Mouse (Mus musculus) heart, embryonic 15.5 days (tissue): ENCODE measurements around the gene Srp14. TPM values are rescaled to one million over a fixed set of nuclear protein-coding genes. Genes with fewer than 3 reads are reported as not detected.

ENCODE experiments used
- ATAC-seq: fragments of 200-750 bp; cut with Nextera tagmentation; replicated peaks from 2 replicates; pipeline ENCODE4 v1.8.0; 2017; ENCODE audit warnings: low read depth, moderate TSS enrichment; ENCODE audit not compliant: insufficient number of reproducible peaks, insufficient read depth, low FRiP score
- H3K27ac ChIP-seq: fragments of 300-500 bp; sonication (generic); 2 replicates; pipeline ENCODE4 v1.5.1; 2015; ENCODE audit warnings: mild to moderate bottlenecking, inconsistent platforms
- H3K27me3 ChIP-seq: fragments of 300-500 bp; sonication (generic); 2 replicates; pipeline ENCODE4 v1.6.1; 2015; ENCODE audit warnings: inconsistent platforms
- H3K36me3 ChIP-seq: fragments of 300-500 bp; sonication (generic); 2 replicates; pipeline ENCODE4 v1.6.1; 2015; ENCODE audit warnings: mild to moderate bottlenecking, inconsistent platforms
- H3K4me1 ChIP-seq: fragments of 300-500 bp; sonication (generic); replicated peaks from 2 replicates; pipeline ENCODE4 v1.6.1; 2015; ENCODE audit warnings: inconsistent platforms
- H3K4me2 ChIP-seq: fragments of 300-500 bp; sonication (generic); 2 replicates; pipeline ENCODE4 v1.6.1; 2015; ENCODE audit warnings: inconsistent platforms, mild to moderate bottlenecking, moderate library complexity
- H3K4me3 ChIP-seq: fragments of 300-500 bp; sonication (generic); 2 replicates; pipeline ENCODE4 v1.5.1; 2015; ENCODE audit warnings: mild to moderate bottlenecking, inconsistent platforms
- H3K9ac ChIP-seq: fragments of 300-500 bp; sonication (generic); 2 replicates; pipeline ENCODE4 v1.6.1; 2015; ENCODE audit warnings: mild to moderate bottlenecking, inconsistent platforms
- H3K9me3 ChIP-seq: fragments of 300-500 bp; sonication (generic); replicated peaks from 2 replicates; pipeline ENCODE4 v1.6.1; 2016; ENCODE audit warnings: inconsistent platforms
- WGBS: fragments of 180-500 bp; shearing (Covaris S2); methylation state at CpG from one replicate; pipeline ENCODE4 v1.1.7; 2015; ENCODE audit warnings: mixed read lengths; 5-methylcytosine and 5-hydroxymethylcytosine counted together
- polyA plus RNA-seq: library from polyadenylated mRNA; unstranded; fragments of >200 nt; fragmentation: Nextera tagmentation; extraction: Ambion mirVana; gene quantifications from 2 replicates; pipeline ENCODE4 v1.2.1, GENCODE M21; 2015

Gene Srp14
- polyA plus RNA-seq, 1 experiment from 2014 or later, result 194 TPM

DNA sequence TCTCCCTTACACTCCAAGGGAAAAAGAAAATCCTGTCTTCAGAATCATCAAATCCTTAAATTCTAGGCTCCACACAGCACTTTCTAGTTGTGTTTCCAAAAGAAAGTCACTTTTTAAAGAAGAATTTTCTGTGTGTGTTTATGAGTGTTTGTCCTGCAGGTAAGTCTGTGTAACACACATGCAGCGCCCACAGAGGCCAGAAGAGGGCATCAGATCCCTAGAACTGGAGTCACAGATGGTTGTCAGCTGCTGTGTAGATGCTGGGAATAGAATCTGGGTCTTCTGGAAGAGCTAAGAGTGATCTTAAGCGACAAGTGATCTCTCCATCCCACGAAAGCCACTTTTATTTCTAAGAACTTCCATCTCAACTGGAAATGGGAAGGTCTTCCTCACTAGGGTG is 8.3 kb upstream of the Srp14 start:
- ATAC-seq, result no peak
- Histone ChIP-seq H3K36me3 (no peaks in the 10 kb centered on the region), H3K9me3 (no peaks in the 10 kb centered on the region), H3K27me3 (no peaks in the 10 kb centered on the region), H3K4me2 (no peak overlapping the region), H3K4me1 (peaks cover 20% of the 10 kb centered on the region), H3K27ac (no peak overlapping the region), H3K4me3 (no peak overlapping the region), H3K9ac (no peak overlapping the region)
- WGBS, result 70% methylated on average over 3 of the region's 3 CpGs

GRCm38 (mm10) chr2:118486933-118487332 is 7.4 kb upstream of the Srp14 start:
- no peak for ATAC-seq

DNA sequence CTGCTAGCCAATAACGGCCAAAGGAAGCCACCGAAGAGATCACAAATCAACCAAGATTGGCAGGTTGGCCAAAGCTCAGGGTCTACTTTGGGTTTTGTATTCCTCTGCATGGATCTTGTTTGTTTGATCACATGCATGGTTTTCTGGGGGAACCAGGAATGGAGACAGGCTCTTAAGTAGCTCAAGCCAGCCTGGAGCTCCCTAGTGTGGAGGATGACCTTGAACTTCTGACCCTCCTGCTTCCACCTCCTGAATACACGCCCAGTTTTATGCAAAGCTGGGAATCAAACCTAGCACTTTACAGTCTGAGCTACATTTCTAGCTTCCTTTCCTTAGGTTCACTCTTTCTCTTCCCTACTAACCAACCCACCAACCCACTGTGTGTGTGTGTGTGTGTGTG is 5.9 kb upstream of the Srp14 start:
- Histone ChIP-seq H3K4me2 (no peak overlapping the region), H3K4me1 (peaks cover 7% of the 10 kb centered on the region), H3K9me3 (no peaks in the 10 kb centered on the region), H3K27me3 (no peaks in the 10 kb centered on the region), H3K9ac (no peak overlapping the region), H3K27ac (no peak overlapping the region), H3K36me3 (no peaks in the 10 kb centered on the region), H3K4me3 (no peak overlapping the region)
- WGBS, result 77% methylated on average over 3 of the region's 3 CpGs
- ATAC-seq, result no peak

More at GRCm38 (mm10) chr2:118486933-118487332, 7.4 kb upstream of the Srp14 start:
- no peak overlapping the region for H3K9ac ChIP-seq
- no peak overlapping the region for H3K4me2 ChIP-seq
- no peak overlapping the region for H3K4me3 ChIP-seq
- H3K4me1 ChIP-seq, result peaks cover 19% of the 10 kb centered on the region
- no peaks in the 10 kb centered on the region for H3K36me3 ChIP-seq
- 16% methylated on average over 12 of the region's 12 CpGs for WGBS
- no peaks in the 10 kb centered on the region for H3K9me3 ChIP-seq
- no peak overlapping the region for H3K27ac ChIP-seq
- no peaks in the 10 kb centered on the region for H3K27me3 ChIP-seq

DNA sequence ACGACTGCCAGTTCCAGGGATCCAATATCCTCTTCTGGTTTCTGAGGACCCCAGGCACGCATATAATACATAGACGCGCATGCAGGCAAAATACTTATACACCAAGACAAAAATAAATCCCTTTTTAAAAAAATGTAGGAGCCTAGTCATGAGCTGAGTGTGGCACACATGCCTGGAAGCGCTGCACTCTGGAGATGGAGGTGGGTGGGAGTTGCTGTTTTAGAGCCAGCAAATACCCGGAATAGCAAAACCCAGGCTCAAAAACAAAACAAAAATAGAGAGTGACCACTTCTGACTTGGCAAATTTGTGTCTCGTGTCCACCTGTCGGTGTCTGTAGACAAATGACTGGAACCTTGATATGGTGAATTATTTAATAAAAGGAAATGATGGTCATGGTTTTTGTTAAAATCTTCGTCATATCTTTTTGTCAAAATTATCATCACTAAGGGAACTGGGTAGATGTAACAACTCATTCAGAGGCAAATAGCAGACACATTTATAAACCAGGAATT is 4.9 kb upstream of the Srp14 start:
- ATAC-seq, result no peak
- Histone ChIP-seq H3K4me1 (0 out of 2 replicates have a peak, but pooled peaks cover 2% of the 10 kb centered on the region), H3K4me2 (no peak overlapping the region), H3K36me3 (no peaks in the 10 kb centered on the region), H3K27me3 (no peaks in the 10 kb centered on the region), H3K9ac (no peak overlapping the region), H3K27ac (no peak overlapping the region), H3K9me3 (no peaks in the 10 kb centered on the region), H3K4me3 (no peak overlapping the region)
- 75% methylated on average over 9 of the region's 9 CpGs for WGBS

DNA sequence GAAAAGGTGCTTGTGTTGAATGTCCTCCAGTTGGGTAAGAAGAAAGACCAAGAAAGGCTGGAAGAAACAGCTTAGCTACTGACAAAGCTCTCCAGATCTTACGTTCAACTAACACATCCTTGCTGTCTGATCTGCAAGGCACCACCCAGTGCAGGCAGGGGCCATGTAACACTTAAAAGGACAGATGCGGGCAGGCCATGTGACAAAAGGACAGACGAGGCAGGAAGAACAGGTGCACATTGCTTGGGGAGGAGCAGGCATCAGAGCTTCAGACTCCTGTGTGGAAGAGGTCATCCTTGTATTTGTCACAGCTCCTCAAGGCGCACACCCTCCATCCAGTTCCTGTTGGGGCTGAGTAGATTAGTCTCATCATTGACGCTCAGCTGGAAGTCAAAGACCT is 3.5 kb upstream of the Srp14 start:
- H3K36me3 ChIP-seq, result no peaks in the 10 kb centered on the region
- no peak overlapping the region for H3K9ac ChIP-seq
- peaks cover 10% of the 10 kb centered on the region for H3K4me1 ChIP-seq
- no peaks in the 10 kb centered on the region for H3K27me3 ChIP-seq
- no peak for ATAC-seq
- H3K4me2 ChIP-seq, result no peak overlapping the region
- H3K9me3 ChIP-seq, result no peaks in the 10 kb centered on the region
- no peak overlapping the region for H3K4me3 ChIP-seq
- no peak overlapping the region for H3K27ac ChIP-seq
- 73% methylated on average over 5 of the region's 5 CpGs for WGBS

- Histone ChIP-seq H3K4me2 (no peak overlapping the region), H3K9me3 (no peaks in the 10 kb centered on the region), H3K4me1 (peaks cover 15% of the 10 kb centered on the region), H3K9ac (no peak overlapping the region), H3K4me3 (no peak overlapping the region), H3K27ac (no peak overlapping the region), H3K36me3 (peaks cover 12% of the 10 kb centered on the region), H3K27me3 (no peaks in the 10 kb centered on the region)
- 89% methylated on average over 7 of the region's 7 CpGs for WGBS
- ATAC-seq, result no peak
Observed at GRCm38 (mm10) chr2:118480886-118481285, 1.4 kb upstream of the Srp14 start.

DNA sequence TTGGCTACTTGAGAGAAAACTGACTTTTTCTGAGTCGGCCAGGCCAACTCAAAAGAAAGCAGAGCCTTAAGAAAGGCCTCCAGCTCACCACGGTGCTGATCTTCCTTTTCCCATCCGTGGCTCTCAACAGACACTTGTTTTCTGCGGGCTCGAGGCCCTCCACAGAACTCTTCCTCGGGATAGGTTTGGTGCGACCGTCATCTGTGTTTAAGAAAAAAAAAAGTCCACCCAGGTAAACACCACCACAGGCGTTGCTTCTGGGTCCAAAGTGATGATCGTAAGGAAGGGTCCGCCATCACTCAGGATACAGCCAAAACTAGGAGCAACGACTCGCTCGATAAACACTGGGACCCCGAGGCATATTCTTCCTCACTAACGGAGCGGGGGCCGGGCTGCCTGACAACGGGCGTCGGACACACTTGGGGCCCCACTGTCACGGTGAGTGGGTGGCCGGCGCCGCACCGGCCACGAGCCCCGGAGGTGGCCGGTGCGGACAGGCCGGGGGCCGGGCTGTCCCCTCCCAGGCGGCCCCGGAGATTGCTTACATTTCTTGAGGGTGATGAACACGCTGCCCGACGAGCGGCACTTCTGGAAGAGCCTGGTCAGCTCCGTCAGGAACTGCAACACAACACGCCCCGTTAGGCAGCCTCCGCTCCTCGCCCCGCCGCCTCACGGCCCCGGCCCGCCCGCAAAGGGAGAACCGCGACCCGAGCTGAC is 520 bp downstream of the Srp14 start:
- peak overlapping the region; percentile 89 for H3K27ac ChIP-seq
- H3K4me2 ChIP-seq, result peak overlapping the region; percentile 90
- peaks cover 23% of the 10 kb centered on the region for H3K36me3 ChIP-seq
- H3K4me1 ChIP-seq, result peaks cover 15% of the 10 kb centered on the region
- peak overlapping the region; percentile 96 for H3K9ac ChIP-seq
- peak overlapping the region; percentile 92 for H3K4me3 ChIP-seq
- H3K9me3 ChIP-seq, result no peaks in the 10 kb centered on the region
- H3K27me3 ChIP-seq, result no peaks in the 10 kb centered on the region
- peak; percentile 45 for ATAC-seq
- 3% methylated on average over 46 of the region's 52 CpGs for WGBS

- Histone ChIP-seq H3K27ac (no peak overlapping the region), H3K4me2 (no peak overlapping the region), H3K27me3 (no peaks in the 10 kb centered on the region), H3K9ac (no peak overlapping the region), H3K4me1 (no peaks in the 10 kb centered on the region), H3K36me3 (peaks cover 73% of the 10 kb centered on the region), H3K9me3 (no peaks in the 10 kb centered on the region), H3K4me3 (no peak overlapping the region)
- no peak for ATAC-seq
Observed at GRCm38 (mm10) chr2:118468354-118468753, 11.2 kb downstream of the Srp14 start.

GRCm38 (mm10) chr2:118466601-118467000 is 12.9 kb downstream of the Srp14 start:
- no peak overlapping the region for H3K9ac ChIP-seq
- WGBS, result 42% methylated on average over 1 of the region's 1 CpGs

DNA sequence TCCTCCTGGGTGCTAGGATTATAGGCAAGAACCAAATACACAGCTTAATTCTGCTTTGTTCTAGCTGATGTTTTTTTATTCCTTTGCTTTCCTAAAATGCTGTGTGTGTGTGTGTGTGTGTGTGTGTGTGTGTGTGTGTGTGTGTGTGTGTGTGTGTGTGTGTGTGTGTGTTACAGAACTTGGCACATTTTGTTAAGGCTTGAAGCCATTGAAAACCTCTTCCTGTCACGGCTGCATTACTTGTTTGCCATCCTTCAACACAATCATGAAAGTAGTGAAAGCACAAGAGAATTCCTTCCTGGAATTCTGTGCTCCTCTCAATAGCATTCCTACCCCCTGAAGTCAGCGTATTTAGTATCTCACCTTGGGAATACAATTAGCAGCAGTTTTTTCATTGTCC is 13.6 kb downstream of the Srp14 start:
- H3K4me1 ChIP-seq, result 0 out of 2 replicates have a peak, but pooled peaks cover 1% of the 10 kb centered on the region
- H3K4me2 ChIP-seq, result no peak overlapping the region
- peak overlapping the region; percentile 9; the same call in 1 of the 2 replicates for H3K27ac ChIP-seq
- ATAC-seq, result no peak
- no peaks in the 10 kb centered on the region for H3K9me3 ChIP-seq
- no peak overlapping the region for H3K9ac ChIP-seq
- 45% methylated on average over 2 of the region's 2 CpGs for WGBS
- H3K4me3 ChIP-seq, result no peak overlapping the region
- H3K36me3 ChIP-seq, result peaks cover 64% of the 10 kb centered on the region
- H3K27me3 ChIP-seq, result no peaks in the 10 kb centered on the region

More at GRCm38 (mm10) chr2:118466601-118467000, 12.9 kb downstream of the Srp14 start:
- Histone ChIP-seq H3K4me3 (no peak overlapping the region), H3K9me3 (no peaks in the 10 kb centered on the region), H3K36me3 (peaks cover 71% of the 10 kb centered on the region), H3K4me2 (no peak overlapping the region), H3K27me3 (no peaks in the 10 kb centered on the region), H3K27ac (peak overlapping the region; percentile 9; the same call in 1 of the 2 replicates), H3K4me1 (no peaks in the 10 kb centered on the region)
- ATAC-seq, result no peak

DNA sequence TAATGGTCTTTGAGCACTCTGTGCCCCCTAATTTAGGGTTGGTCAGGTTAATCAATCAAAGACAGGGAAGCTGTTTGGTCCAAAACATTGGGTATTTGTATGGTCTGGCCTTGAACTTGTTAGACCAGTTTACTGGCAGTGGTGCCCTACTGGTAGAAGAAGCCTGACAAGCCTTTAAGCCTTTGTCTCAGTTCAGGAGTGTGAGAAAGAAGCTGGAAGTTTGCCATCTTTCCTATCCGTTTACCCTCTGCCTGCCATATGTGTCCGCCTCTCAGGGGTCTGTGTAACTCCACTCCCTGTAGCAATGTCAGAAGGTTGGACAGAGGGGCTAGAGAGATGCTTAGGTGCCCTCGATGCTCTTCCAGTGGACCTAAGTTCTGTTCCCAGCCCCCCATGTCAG is 15.1 kb downstream of the Srp14 start:
- WGBS, result 69% methylated on average over 3 of the region's 3 CpGs
- ATAC-seq, result no peak

DNA sequence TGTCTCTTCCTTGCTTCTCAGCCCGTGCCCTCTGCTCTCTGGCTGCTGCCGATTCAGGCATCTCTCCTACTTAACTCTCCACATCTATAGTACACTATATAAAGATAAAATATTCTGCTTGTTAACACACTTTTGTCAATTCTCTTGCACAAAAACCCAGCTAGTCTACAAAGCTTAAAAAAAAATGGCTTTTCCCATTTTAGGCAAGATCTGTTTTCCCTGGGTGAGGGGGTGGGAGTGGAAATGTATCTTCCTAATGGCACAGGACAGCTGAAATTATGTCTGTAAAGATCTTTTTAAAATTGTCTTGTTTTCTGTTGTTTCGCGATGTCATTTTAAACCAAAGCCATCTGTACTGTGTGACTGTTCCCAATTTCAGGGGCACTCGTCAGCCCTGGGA is 16.0 kb downstream of the Srp14 start:
- 0 out of 2 replicates have a peak, but pooled peaks cover 2% of the 10 kb centered on the region for H3K4me1 ChIP-seq
- H3K4me3 ChIP-seq, result no peak overlapping the region
- H3K9ac ChIP-seq, result no peak overlapping the region
- no peaks in the 10 kb centered on the region for H3K9me3 ChIP-seq
- 83% methylated on average over 5 of the region's 5 CpGs for WGBS
- H3K4me2 ChIP-seq, result no peak overlapping the region
- no peaks in the 10 kb centered on the region for H3K27me3 ChIP-seq
- H3K27ac ChIP-seq, result no peak overlapping the region
- no peak for ATAC-seq
- H3K36me3 ChIP-seq, result peaks cover 43% of the 10 kb centered on the region; the same call in 1 of the 2 replicates

More for the DNA sequence above, 15.1 kb downstream of the Srp14 start:
- no peak overlapping the region for H3K27ac ChIP-seq
- 0 out of 2 replicates have a peak, but pooled peaks cover 2% of the 10 kb centered on the region for H3K4me1 ChIP-seq
- no peak overlapping the region for H3K4me2 ChIP-seq
- H3K4me3 ChIP-seq, result no peak overlapping the region
- peaks cover 50% of the 10 kb centered on the region; the same call in 1 of the 2 replicates for H3K36me3 ChIP-seq
- H3K9me3 ChIP-seq, result no peaks in the 10 kb centered on the region
- no peak overlapping the region for H3K9ac ChIP-seq
- H3K27me3 ChIP-seq, result no peaks in the 10 kb centered on the region
